Mouse (Mus musculus) erythroblast, embryonic 14.5 days (primary cell): ENCODE results near the gene Mmrn2.

Experiments used
- GATA1 ChIP-seq: IDR thresholded peaks from 2 replicates; pipeline ENCODE4 v1.6.1; 2012; ENCODE audit warnings: low read length, inconsistent platforms, mixed read lengths
- TAL1 ChIP-seq: IDR thresholded peaks from 3 replicates; pipeline ENCODE4 v1.6.1; 2012; ENCODE audit warnings: low read length, inconsistent platforms, mixed read lengths

- TF ChIP-seq GATA1 (no peak), TAL1 (no peak)
Measured at GRCm38 (mm10) chr14:34375941-34376340, 676 bp downstream of the Mmrn2 start.
